13 mouse cellular contexts compared by ENCODE assay signal in genomic region chr1:155528405-155529119, GRCm38 (mm10). TPM values are rescaled to one million over a fixed set of nuclear protein-coding genes. Genes with fewer than 3 reads are reported as not detected.
A peak's percentile ranks its signal among the peaks of the same experiment; 100 is the strongest.
DNase-seq lines count a peak whose midpoint lies in the region; ATAC-seq and TF ChIP-seq lines count a peak whose summit lies in the region.
"Had no signal": no experiment of that assay in that cellular context is flagged by ENCODE, and none has a peak within 500 bp of the region (broad histone marks: within the 10 kb centered on the region; RNA-seq: fewer than 3 reads in every experiment).

No protein-coding gene starts in this region.

- no peak for TF ChIP-seq CTCF in lung, adult 2 months (IDR thresholded peaks at IDR 0.05; ENCODE audit: insufficient read depth, low read length)

- peak; percentile 41 for DNase-seq in embryo, embryonic 10.5 days (ENCODE audit: low spot score)
- DNase-seq in embryo, embryonic 9.5 days (ENCODE audit: extremely low spot score), result no peak
- no peak for DNase-seq in lung, adult 2 months
- DNase-seq in kidney, adult 9 months, result no peak
- no peak for DNase-seq in kidney, postnatal 10 days
- DNase-seq: embryo, embryonic 11 days; spleen, adult 18-20 months; thymus, postnatal 36 days had no signal

- peak; percentile 20; the same call in 1 of the 2 replicates for ATAC-seq in lung, embryonic 15.5 days (ENCODE audit: borderline replicate concordance, extremely low read depth, low FRiP score, low TSS enrichment)
- 0 out of 2 replicates have a peak, but pooled peaks have one; percentile 9 for ATAC-seq in hindbrain, embryonic 16.5 days
- peak; percentile 9; the same call in 1 of the 2 replicates for ATAC-seq in neural tube, embryonic 14.5 days (ENCODE audit: low read depth)

- no peaks in the 10 kb centered on the region for H3K9me3 ChIP-seq in lung, embryonic 15.5 days
- no peaks in the 10 kb centered on the region for H3K9me3 ChIP-seq in hindbrain, embryonic 16.5 days (ENCODE audit: control insufficient read depth, low read length)
- H3K9me3 ChIP-seq in neural tube, embryonic 14.5 days (ENCODE audit: control insufficient read depth, low read length), result no peaks in the 10 kb centered on the region
- H3K9me3 ChIP-seq: G1E had no signal

- no peak overlapping the region for H3K9ac ChIP-seq in lung, embryonic 15.5 days
- no peak overlapping the region for H3K9ac ChIP-seq in hindbrain, embryonic 16.5 days (ENCODE audit: low read depth, low read length)
- no peak overlapping the region for H3K9ac ChIP-seq in neural tube, embryonic 14.5 days (replicated peaks; ENCODE audit: low read depth, low read length)

- no peak overlapping the region for H3K4me3 ChIP-seq in lung, embryonic 15.5 days
- no peak overlapping the region for H3K4me3 ChIP-seq in lung, adult 2 months (replicated peaks; ENCODE audit: extremely low read depth, low read depth, low read length)
- H3K4me3 ChIP-seq in hindbrain, embryonic 16.5 days (ENCODE audit: low read length), result no peak overlapping the region
- H3K4me3 ChIP-seq in neural tube, embryonic 14.5 days (ENCODE audit: low read depth, low read length), result no peak overlapping the region

- 29% methylated on average over 11 of the region's 11 CpGs for WGBS in lung, embryonic 15.5 days
- 49% methylated on average over 11 of the region's 11 CpGs for WGBS in lung, adult 2 months
- 17% methylated on average over 11 of the region's 11 CpGs for WGBS in hindbrain, embryonic 16.5 days
- WGBS in neural tube, embryonic 14.5 days, result 24% methylated on average over 11 of the region's 11 CpGs

- H3K27me3 ChIP-seq in lung, embryonic 15.5 days, result no peaks in the 10 kb centered on the region
- no peaks in the 10 kb centered on the region for H3K27me3 ChIP-seq in hindbrain, embryonic 16.5 days (replicated peaks; ENCODE audit: control insufficient read depth, insufficient read depth, low read length)
- H3K27me3 ChIP-seq in neural tube, embryonic 14.5 days (ENCODE audit: control insufficient read depth, insufficient read depth, low read length), result no peaks in the 10 kb centered on the region

- no peak overlapping the region for H3K4me2 ChIP-seq in lung, embryonic 15.5 days
- H3K4me2 ChIP-seq in hindbrain, embryonic 16.5 days (ENCODE audit: low read length), result no peak overlapping the region
- H3K4me2 ChIP-seq in neural tube, embryonic 14.5 days (ENCODE audit: low read depth, low read length), result no peak overlapping the region

- H3K27ac ChIP-seq in lung, embryonic 15.5 days, result no peak overlapping the region
- no peak overlapping the region for H3K27ac ChIP-seq in hindbrain, embryonic 16.5 days (ENCODE audit: low read depth, low read length)
- no peak overlapping the region for H3K27ac ChIP-seq in neural tube, embryonic 14.5 days (ENCODE audit: low read depth, low read length)
- H3K27ac ChIP-seq: macrophage had no signal

- H3K36me3 ChIP-seq in lung, embryonic 15.5 days, result no peaks in the 10 kb centered on the region
- H3K36me3 ChIP-seq in hindbrain, embryonic 16.5 days (ENCODE audit: control insufficient read depth, insufficient read depth, low read length), result no peaks in the 10 kb centered on the region
- no peaks in the 10 kb centered on the region for H3K36me3 ChIP-seq in neural tube, embryonic 14.5 days (ENCODE audit: control insufficient read depth, insufficient read depth, low read length)
- H3K36me3 ChIP-seq: G1E had no signal

- 0 out of 2 replicates have a peak, but pooled peaks cover 5% of the 10 kb centered on the region for H3K4me1 ChIP-seq in lung, embryonic 15.5 days
- H3K4me1 ChIP-seq in lung, adult 2 months (ENCODE audit: control insufficient read depth, insufficient read depth, low read length), result peaks cover 5% of the 10 kb centered on the region
- H3K4me1 ChIP-seq in hindbrain, embryonic 16.5 days (ENCODE audit: control insufficient read depth, insufficient read depth, low read depth, low read length), result peaks cover 10% of the 10 kb centered on the region
- H3K4me1 ChIP-seq in neural tube, embryonic 14.5 days (ENCODE audit: control insufficient read depth, insufficient read depth, low read length), result peaks cover 12% of the 10 kb centered on the region

- no peak for TF ChIP-seq POLR2A in lung, adult 2 months (IDR thresholded peaks at IDR 0.05; ENCODE audit: borderline replicate concordance, extremely low read depth, low read depth, low read length)

RNA-seq across cellular contexts. Expression of gene Acbd6, which starts 29.4 kb away (rescaled TPM):
- polyA plus RNA-seq in lung, embryonic 15.5 days (2015; fragmentation: Nextera tagmentation; extraction: Ambion mirVana), result 70.8 and 73.6 TPM in 2 replicates
- polyA plus RNA-seq in lung, adult 2 months (2012; rRNA removed), result 73.4 and 164 TPM in 2 replicates
- polyA plus RNA-seq in hindbrain, embryonic 16.5 days (2015; fragmentation: Nextera tagmentation; extraction: Ambion mirVana), result 85.7 and 101 TPM in 2 replicates
- polyA plus RNA-seq in neural tube, embryonic 14.5 days (2014; fragmentation: Nextera tagmentation; extraction: Ambion mirVana), result 103 and 108 TPM in 2 replicates
